Mouse (Mus musculus): ENCODE results near the gene Rnf43. TPM values are rescaled to one million over a fixed set of nuclear protein-coding genes. Genes with fewer than 3 reads are reported as not detected.

The Rnf43 gene
- polyA plus RNA-seq, 1 experiment = 19.6 TPM

DNA sequence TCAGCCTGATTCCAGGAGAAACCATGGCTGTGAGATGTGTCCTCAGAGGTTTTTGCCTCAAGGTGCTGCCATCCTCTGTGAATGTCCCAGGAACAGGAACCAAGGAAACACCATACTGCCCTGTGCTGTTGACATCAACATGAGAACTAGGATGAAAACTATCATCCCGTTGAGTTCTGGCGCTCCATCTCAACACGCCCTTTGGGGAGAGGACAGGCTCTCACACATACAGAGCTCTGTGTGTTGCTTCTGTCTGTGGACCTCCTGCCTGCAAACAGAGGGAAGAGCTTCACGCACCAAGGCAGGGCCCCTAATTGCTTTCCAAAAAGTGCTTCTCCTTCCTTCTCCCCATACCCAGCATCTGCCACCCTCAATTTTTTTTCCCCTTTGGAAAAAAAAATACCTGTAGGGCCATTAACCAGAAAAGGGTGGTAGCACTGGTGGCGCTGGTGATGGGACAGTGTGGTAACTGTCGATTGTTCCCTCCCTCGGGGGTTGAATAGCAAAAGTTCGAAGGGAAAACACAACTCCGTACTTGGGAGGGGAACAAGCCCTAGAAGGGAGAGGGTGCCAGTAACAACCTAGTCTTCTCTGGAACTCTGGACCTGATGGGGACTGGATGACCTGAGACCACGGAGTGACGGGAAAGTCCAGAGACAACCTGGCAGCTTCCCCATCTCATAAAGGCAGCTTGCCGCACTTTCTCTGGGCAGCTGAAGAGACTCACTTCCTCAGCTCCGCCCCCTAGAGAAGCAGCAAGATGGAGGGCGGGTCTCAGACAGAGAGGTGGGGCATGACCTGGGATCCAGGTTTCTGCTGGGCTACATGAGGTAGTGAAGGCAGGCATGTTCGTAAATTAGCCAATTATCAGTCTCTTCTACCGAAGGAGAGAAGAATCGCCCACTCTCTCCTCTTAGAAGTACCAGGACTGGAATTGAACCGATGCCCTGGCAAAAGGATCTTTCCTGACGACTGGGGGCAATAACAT, 85.9 kb downstream of the Rnf43 start:
- no peaks in the 10 kb centered on the region for H3K27me3 ChIP-seq (ENCODE audit: control insufficient read depth, insufficient read depth, low read length)
- H3K4me1 ChIP-seq (ENCODE audit: control insufficient read depth, insufficient read depth, insufficient read length, low read length) = peaks cover 2% of the 10 kb centered on the region; the same call in 1 of the 2 replicates
- WGBS = 20% methylated on average over 19 of the region's 19 CpGs
- peak overlapping the region; percentile 89 for H3K27ac ChIP-seq (ENCODE audit: insufficient read depth, low read depth, low read length)
- H3K4me3 ChIP-seq (ENCODE audit: low read depth, low read length) = peak overlapping the region; percentile 44
- 0 out of 2 replicates have a peak, but pooled peaks have one; percentile 12 for TF ChIP-seq CTCF (IDR thresholded peaks at IDR 0.05; ENCODE audit: extremely low read depth, insufficient read length, insufficient replicate concordance, low read depth, low read length)
- peak; percentile 73 for TF ChIP-seq POLR2A (IDR thresholded peaks at IDR 0.05; ENCODE audit: low read depth, low read length)
- peaks cover 10% of the 10 kb centered on the region for H3K36me3 ChIP-seq (ENCODE audit: control insufficient read depth, insufficient read depth, low read length)

DNA sequence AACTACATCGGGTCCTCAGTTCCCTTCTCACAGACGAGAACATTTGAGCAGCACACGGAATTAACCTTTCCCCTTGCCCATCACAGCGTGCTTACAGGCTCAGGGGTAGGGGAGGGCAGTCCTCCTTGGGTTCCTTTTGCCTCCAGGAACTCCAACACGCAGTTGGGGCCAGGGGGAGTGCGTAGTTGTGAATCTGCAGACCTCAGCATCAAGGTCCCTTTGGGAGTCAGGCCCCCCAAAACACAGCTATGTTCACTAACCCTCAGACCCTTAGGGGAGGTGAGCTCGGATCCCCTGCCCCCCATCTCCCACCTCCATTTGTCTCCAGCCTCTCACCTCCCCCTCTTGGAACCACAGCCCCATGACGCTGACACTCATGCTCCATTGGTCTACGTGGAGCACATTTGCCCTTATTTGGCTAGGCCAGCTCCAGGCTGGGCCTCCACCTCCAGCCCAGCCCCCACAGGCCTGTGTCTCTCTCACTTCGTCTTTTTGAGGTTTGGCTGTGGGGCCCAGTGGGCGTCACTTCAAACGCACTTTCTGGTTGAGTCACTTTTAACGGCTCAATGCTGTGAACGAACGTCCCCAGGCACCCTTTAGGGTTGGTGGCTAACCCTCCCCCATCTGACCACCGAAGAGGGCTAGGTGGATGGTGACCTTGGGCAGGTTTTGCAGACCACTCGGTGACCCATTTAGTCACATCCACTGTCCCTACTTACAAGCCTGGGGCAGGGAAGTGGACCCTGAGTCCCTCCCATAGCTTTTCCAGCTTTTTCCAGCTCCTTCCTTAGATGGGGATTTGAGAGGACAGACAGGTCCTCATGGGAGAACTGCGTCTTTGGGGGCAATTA, 86.9 kb downstream of the Rnf43 start:
- peak overlapping the region; percentile 30 for H3K4me3 ChIP-seq (ENCODE audit: low read depth, low read length)
- TF ChIP-seq CTCF (IDR thresholded peaks at IDR 0.05; ENCODE audit: extremely low read depth, insufficient read length, insufficient replicate concordance, low read depth, low read length) = no peak
- TF ChIP-seq POLR2A (IDR thresholded peaks at IDR 0.05; ENCODE audit: low read depth, low read length) = no peak
- peaks cover 2% of the 10 kb centered on the region; the same call in 1 of the 2 replicates for H3K4me1 ChIP-seq (ENCODE audit: control insufficient read depth, insufficient read depth, insufficient read length, low read length)
- peaks cover 4% of the 10 kb centered on the region for H3K36me3 ChIP-seq (ENCODE audit: control insufficient read depth, insufficient read depth, low read length)
- 57% methylated on average over 18 of the region's 18 CpGs for WGBS
- no peaks in the 10 kb centered on the region for H3K27me3 ChIP-seq (ENCODE audit: control insufficient read depth, insufficient read depth, low read length)
- H3K27ac ChIP-seq (ENCODE audit: insufficient read depth, low read depth, low read length) = peak overlapping the region; percentile 89

DNA sequence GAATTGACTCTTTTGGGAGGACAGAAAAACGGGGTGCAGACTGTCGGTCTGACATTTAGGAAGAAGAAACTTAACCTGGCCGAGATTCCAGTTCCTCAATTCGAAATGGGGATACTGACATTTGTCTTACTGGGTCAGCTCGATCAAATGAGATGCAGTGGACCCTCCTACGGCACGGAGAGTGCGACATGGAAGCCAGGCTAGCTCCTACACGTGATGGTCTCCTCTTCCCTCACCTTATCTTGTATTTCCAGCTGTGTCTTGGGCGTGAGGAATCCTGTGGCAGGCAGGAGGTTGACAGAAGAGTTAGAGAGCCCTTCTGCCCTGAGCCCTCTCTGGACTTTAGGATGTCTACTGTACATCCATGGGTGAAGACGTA, 87.5 kb downstream of the Rnf43 start:
- H3K4me1 ChIP-seq (ENCODE audit: control insufficient read depth, insufficient read depth, insufficient read length, low read length) = peaks cover 2% of the 10 kb centered on the region; the same call in 1 of the 2 replicates
- TF ChIP-seq POLR2A (IDR thresholded peaks at IDR 0.05; ENCODE audit: low read depth, low read length) = no peak
- WGBS = 73% methylated on average over 11 of the region's 11 CpGs
- H3K4me3 ChIP-seq (ENCODE audit: low read depth, low read length) = peak overlapping the region; percentile 21
- no peaks in the 10 kb centered on the region for H3K27me3 ChIP-seq (ENCODE audit: control insufficient read depth, insufficient read depth, low read length)
- H3K27ac ChIP-seq (ENCODE audit: insufficient read depth, low read depth, low read length) = peak overlapping the region; percentile 88
- no peaks in the 10 kb centered on the region for H3K36me3 ChIP-seq (ENCODE audit: control insufficient read depth, insufficient read depth, low read length)

DNA sequence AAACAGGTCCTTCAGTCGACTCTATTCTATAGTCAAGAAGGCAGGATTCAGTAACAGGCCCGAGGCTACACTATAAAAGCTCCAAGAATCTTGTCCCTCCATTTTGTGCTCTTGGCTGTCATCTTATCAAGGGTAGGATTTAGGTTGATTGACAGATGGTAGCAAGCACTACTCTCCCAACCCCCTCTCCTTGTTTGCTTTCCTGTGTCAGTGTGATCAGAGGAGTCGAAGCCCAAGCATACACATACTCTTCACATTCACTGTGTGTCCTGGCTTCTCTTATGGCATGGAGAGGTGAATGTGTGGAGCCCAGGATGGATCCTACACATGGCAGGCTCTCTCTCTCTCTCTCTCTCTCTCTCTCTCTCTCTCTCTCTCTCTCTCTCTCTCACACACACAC, 88.0 kb downstream of the Rnf43 start:
- H3K4me1 ChIP-seq (ENCODE audit: control insufficient read depth, insufficient read depth, insufficient read length, low read length) = peaks cover 2% of the 10 kb centered on the region; the same call in 1 of the 2 replicates
- no peak for TF ChIP-seq POLR2A (IDR thresholded peaks at IDR 0.05; ENCODE audit: low read depth, low read length)
- TF ChIP-seq CTCF (IDR thresholded peaks at IDR 0.05; ENCODE audit: extremely low read depth, insufficient read length, insufficient replicate concordance, low read depth, low read length) = no peak
- no peak overlapping the region for H3K4me3 ChIP-seq (ENCODE audit: low read depth, low read length)
- peak overlapping the region; percentile 88 for H3K27ac ChIP-seq (ENCODE audit: insufficient read depth, low read depth, low read length)
- WGBS = 55% methylated on average over 3 of the region's 3 CpGs
- no peaks in the 10 kb centered on the region for H3K36me3 ChIP-seq (ENCODE audit: control insufficient read depth, insufficient read depth, low read length)
- no peaks in the 10 kb centered on the region for H3K27me3 ChIP-seq (ENCODE audit: control insufficient read depth, insufficient read depth, low read length)

DNA sequence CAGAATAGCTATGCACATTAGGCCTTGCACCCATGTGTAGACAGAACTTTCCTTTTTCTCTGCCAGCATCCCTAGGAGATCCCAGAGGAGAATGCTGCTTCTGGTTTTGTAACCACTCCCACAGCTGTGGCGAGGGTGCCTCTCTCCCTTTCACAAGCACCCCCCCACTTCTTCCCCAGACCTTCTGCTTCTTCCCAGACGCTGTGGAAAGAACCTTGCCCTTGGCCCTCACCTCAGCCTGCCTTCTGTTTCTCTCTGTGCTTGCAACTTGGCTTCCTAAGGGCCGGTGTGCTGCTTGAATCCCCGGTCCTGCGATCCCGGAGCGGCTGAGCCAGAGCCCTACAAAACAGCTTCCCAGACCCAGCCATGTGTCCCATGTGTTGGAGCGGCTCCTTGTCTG, 88.5 kb downstream of the Rnf43 start:
- TF ChIP-seq POLR2A (IDR thresholded peaks at IDR 0.05; ENCODE audit: low read depth, low read length) (no peak), CTCF (IDR thresholded peaks at IDR 0.05; ENCODE audit: extremely low read depth, insufficient read length, insufficient replicate concordance, low read depth, low read length) (no peak)
- WGBS = 80% methylated on average over 8 of the region's 8 CpGs
- H3K4me1 ChIP-seq (ENCODE audit: control insufficient read depth, insufficient read depth, insufficient read length, low read length) = peaks cover 2% of the 10 kb centered on the region; the same call in 1 of the 2 replicates
- peak overlapping the region; percentile 51 for H3K4me3 ChIP-seq (ENCODE audit: low read depth, low read length)
- no peaks in the 10 kb centered on the region for H3K27me3 ChIP-seq (ENCODE audit: control insufficient read depth, insufficient read depth, low read length)
- H3K36me3 ChIP-seq (ENCODE audit: control insufficient read depth, insufficient read depth, low read length) = no peaks in the 10 kb centered on the region
- peak overlapping the region; percentile 88 for H3K27ac ChIP-seq (ENCODE audit: insufficient read depth, low read depth, low read length)

DNA sequence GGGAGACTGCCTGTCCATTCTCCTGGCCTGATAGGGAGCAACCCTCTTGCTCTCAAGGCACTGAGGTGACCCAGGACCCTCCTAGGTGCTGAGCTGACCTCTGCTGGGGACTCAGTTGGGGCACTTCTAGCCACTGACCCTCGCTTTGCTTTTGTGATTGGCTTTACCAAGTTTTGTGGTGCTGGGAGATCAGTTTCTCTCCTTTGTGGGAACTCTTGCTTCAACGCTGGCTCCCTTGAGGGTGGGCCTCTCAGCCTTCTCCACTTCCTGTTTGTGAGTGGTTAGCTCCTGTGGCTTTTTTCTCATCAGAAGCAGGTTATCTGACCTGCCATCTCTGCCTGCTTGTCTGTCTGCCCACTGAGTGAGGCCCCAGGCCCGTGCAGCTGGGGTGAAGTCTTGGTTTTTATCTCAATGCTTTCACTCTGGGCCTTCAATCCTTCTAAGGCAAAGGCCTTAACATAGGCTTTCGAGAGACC, 89.0 kb downstream of the Rnf43 start:
- WGBS = 63% methylated on average over 4 of the region's 4 CpGs
- no peak; the same call in 1 of the 2 replicates for TF ChIP-seq POLR2A (IDR thresholded peaks at IDR 0.05; ENCODE audit: low read depth, low read length)
- TF ChIP-seq CTCF (IDR thresholded peaks at IDR 0.05; ENCODE audit: extremely low read depth, insufficient read length, insufficient replicate concordance, low read depth, low read length) = no peak
- Histone ChIP-seq H3K36me3 (ENCODE audit: control insufficient read depth, insufficient read depth, low read length) (no peaks in the 10 kb centered on the region), H3K4me1 (ENCODE audit: control insufficient read depth, insufficient read depth, insufficient read length, low read length) (peaks cover 2% of the 10 kb centered on the region; the same call in 1 of the 2 replicates), H3K27ac (ENCODE audit: insufficient read depth, low read depth, low read length) (peak overlapping the region; percentile 90), H3K4me3 (ENCODE audit: low read depth, low read length) (peak overlapping the region; percentile 51), H3K27me3 (ENCODE audit: control insufficient read depth, insufficient read depth, low read length) (no peaks in the 10 kb centered on the region)
